Mouse (Mus musculus) left cerebral cortex, adult 8-10 months (tissue): ENCODE measurements around the gene Sh3bp5l. TPM values are rescaled to one million over a fixed set of nuclear protein-coding genes. Genes with fewer than 3 reads are reported as not detected.
"Not testable (repeated sequence)": the region's sequence is repeated elsewhere in the genome, so short reads cannot be mapped to it uniquely, and the experiment has no call there.

ENCODE experiments used
- DNase-seq, 2 experiments: peaks; one replicate each; pipeline ENCODE4 v3.0.0; 2022; ENCODE audit warnings: low spot score in 2 of 2
- total RNA-seq, 4 experiments: library from RNA; stranded (reverse); gene quantifications; 2 replicates each; pipeline ENCODE4 v1.2.4; 2022

Sh3bp5l gene
- 10 to 100 TPM; 41.8 to 49.8 (median 44.4) TPM for total RNA-seq

GRCm38 (mm10) chr11:58330276-58331148 lies at the start of gene Sh3bp5l, which contains the start of gene Zfp672:
Gene Sh3bp5l (plus strand): TSS chr11:58330724.
Gene Zfp672 (minus strand): TSS chr11:58330339.
- peak; percentile 87 to 88 for DNase-seq

- DNase-seq: no peak
Observed at GRCm38 (mm10) chr11:58281970-58282496, 48.5 kb upstream of the Sh3bp5l start.

- DNase-seq: no peak
Observed at GRCm38 (mm10) chr11:58282518-58282917, 48.0 kb upstream of the Sh3bp5l start.

GRCm38 (mm10) chr11:58289992-58290682 lies 40.4 kb upstream of the Sh3bp5l start:
- no peak for DNase-seq

- DNase-seq: no peak
Observed at GRCm38 (mm10) chr11:58290812-58291211, 39.7 kb upstream of the Sh3bp5l start.

GRCm38 (mm10) chr11:58292791-58293190 lies 37.7 kb upstream of the Sh3bp5l start:
- DNase-seq: no peak

- DNase-seq: no peak
Observed at GRCm38 (mm10) chr11:58297396-58297795, 33.1 kb upstream of the Sh3bp5l start.

- peak; percentile 62 to 79 for DNase-seq
Observed at GRCm38 (mm10) chr11:58301057-58301456, 29.5 kb upstream of the Sh3bp5l start.

GRCm38 (mm10) chr11:58301837-58302754 lies 28.4 kb upstream of the Sh3bp5l start:
- peak; percentile 94 to 100 for DNase-seq

GRCm38 (mm10) chr11:58302774-58303445 lies 27.6 kb upstream of the Sh3bp5l start:
- DNase-seq: no peak

GRCm38 (mm10) chr11:58303594-58303993 lies 26.9 kb upstream of the Sh3bp5l start:
- no peak for DNase-seq

- not testable (repeated sequence) for DNase-seq
Observed at GRCm38 (mm10) chr11:58305299-58305698, 25.2 kb upstream of the Sh3bp5l start.

- DNase-seq: peak; percentile 85 to 97
Observed at GRCm38 (mm10) chr11:58306860-58307308, 23.6 kb upstream of the Sh3bp5l start, which contains the start of gene Zfp692. Gene Zfp692 (plus strand): TSS chr11:58307069.

- DNase-seq: peak in 1 of 2 experiments; percentile 44
Observed at GRCm38 (mm10) chr11:58307411-58308080, 23.0 kb upstream of the Sh3bp5l start.

GRCm38 (mm10) chr11:58308661-58309060 lies 21.9 kb upstream of the Sh3bp5l start:
- no peak for DNase-seq

GRCm38 (mm10) chr11:58314069-58314468 lies 16.5 kb upstream of the Sh3bp5l start:
- no peak for DNase-seq

- no peak for DNase-seq
Observed at GRCm38 (mm10) chr11:58315536-58316168, 14.9 kb upstream of the Sh3bp5l start.

GRCm38 (mm10) chr11:58316344-58316743 lies 14.2 kb upstream of the Sh3bp5l start:
- no peak for DNase-seq

GRCm38 (mm10) chr11:58316768-58317390 lies 13.6 kb upstream of the Sh3bp5l start:
- no peak for DNase-seq
